In genomic region chr19:45660503-45660790, GRCm38 (mm10) we compare ENCODE assay signal across 8 mouse cellular contexts. TPM values are rescaled to one million over a fixed set of nuclear protein-coding genes. Genes with fewer than 3 reads are reported as not detected.
A peak's percentile ranks its signal among the peaks of the same experiment; 100 is the strongest.
DNase-seq lines count a peak whose midpoint lies in the region; ATAC-seq lines count a peak whose summit lies in the region.

No protein-coding gene starts in this region.

- peaks cover 41% of the 10 kb centered on the region for H3K4me1 ChIP-seq in heart, embryonic 13.5 days
- H3K4me1 ChIP-seq in hindbrain, embryonic 14.5 days (replicated peaks; ENCODE audit: control insufficient read depth, insufficient read depth, low read length), result peaks cover 38% of the 10 kb centered on the region
- peaks cover 27% of the 10 kb centered on the region for H3K4me1 ChIP-seq in midbrain, embryonic 12.5 days

- peak overlapping the region; percentile 96 for H3K4me3 ChIP-seq in heart, embryonic 13.5 days
- peak overlapping the region; percentile 86 for H3K4me3 ChIP-seq in hindbrain, embryonic 14.5 days (replicated peaks; ENCODE audit: low read length)
- peak overlapping the region; percentile 81 for H3K4me3 ChIP-seq in midbrain, embryonic 12.5 days

- DNase-seq in heart, postnatal 36 days, result no peak
- DNase-seq in urinary bladder, postnatal 14 days (ENCODE audit: low spot score), result peak; percentile 62
- DNase-seq in urinary bladder, postnatal 10 days (ENCODE audit: low spot score), result no peak
- no peak for DNase-seq in hindbrain, embryonic 14.5 days (ENCODE audit: low spot score)
- no peak for DNase-seq in embryo, embryonic 10 days (ENCODE audit: low spot score)
- DNase-seq in gastrocnemius, postnatal 25 days, result no peak

- peak overlapping the region; percentile 99 for H3K9ac ChIP-seq in heart, embryonic 13.5 days
- H3K9ac ChIP-seq in hindbrain, embryonic 14.5 days, result peak overlapping the region; percentile 99
- peak overlapping the region; percentile 97 for H3K9ac ChIP-seq in midbrain, embryonic 12.5 days (replicated peaks)

- intact Hi-C loops in heart, postnatal 36 days (cut with DNase I), result loop anchor here (2.0 kb wide), 1 partner anchor 86 kb away; no protein-coding TSS in a partner anchor

- 21% methylated on average over 18 of the region's 18 CpGs for WGBS in heart, embryonic 13.5 days
- 22% methylated on average over 18 of the region's 18 CpGs for WGBS in hindbrain, embryonic 14.5 days
- 19% methylated on average over 18 of the region's 18 CpGs for WGBS in midbrain, embryonic 12.5 days

- H3K4me2 ChIP-seq in heart, embryonic 13.5 days, result peak overlapping the region; percentile 80
- H3K4me2 ChIP-seq in hindbrain, embryonic 14.5 days (replicated peaks), result peak overlapping the region; percentile 79
- peak overlapping the region; percentile 80 for H3K4me2 ChIP-seq in midbrain, embryonic 12.5 days (replicated peaks)

- H3K36me3 ChIP-seq in heart, embryonic 13.5 days, result no peaks in the 10 kb centered on the region
- H3K36me3 ChIP-seq in hindbrain, embryonic 14.5 days (replicated peaks; ENCODE audit: control insufficient read depth, insufficient read depth), result no peaks in the 10 kb centered on the region
- no peaks in the 10 kb centered on the region for H3K36me3 ChIP-seq in midbrain, embryonic 12.5 days

- H3K27me3 ChIP-seq in heart, embryonic 13.5 days (replicated peaks), result no peaks in the 10 kb centered on the region
- H3K27me3 ChIP-seq in hindbrain, embryonic 14.5 days (ENCODE audit: control insufficient read depth, insufficient read depth, low read length), result no peaks in the 10 kb centered on the region
- H3K27me3 ChIP-seq in midbrain, embryonic 12.5 days, result peaks cover 3% of the 10 kb centered on the region; the same call in 1 of the 2 replicates

- no peak for ATAC-seq in heart, embryonic 13.5 days (ENCODE audit: extremely low read depth, insufficient number of reproducible peaks, low FRiP score, low TSS enrichment)
- ATAC-seq in hindbrain, embryonic 14.5 days (ENCODE audit: low FRiP score), result no peak; the same call in 1 of the 2 replicates
- 0 out of 2 replicates have a peak, but pooled peaks have one; percentile 10 for ATAC-seq in midbrain, embryonic 12.5 days (ENCODE audit: low FRiP score, low read depth)

- H3K27ac ChIP-seq in heart, embryonic 13.5 days (replicated peaks), result peak overlapping the region; percentile 97
- peak overlapping the region; percentile 95 for H3K27ac ChIP-seq in hindbrain, embryonic 14.5 days
- peak overlapping the region; percentile 95 for H3K27ac ChIP-seq in midbrain, embryonic 12.5 days (replicated peaks)

- H3K9me3 ChIP-seq in heart, embryonic 13.5 days, result no peaks in the 10 kb centered on the region
- H3K9me3 ChIP-seq in hindbrain, embryonic 14.5 days (ENCODE audit: control insufficient read depth, low read length), result no peaks in the 10 kb centered on the region
- no peaks in the 10 kb centered on the region for H3K9me3 ChIP-seq in midbrain, embryonic 12.5 days

RNA-seq across cellular contexts. Expression of gene Fbxw4, which starts 0.3 kb away (rescaled TPM):
- 3.3 and 3.8 TPM in 2 replicates for polyA plus RNA-seq in heart, embryonic 13.5 days (2015; fragmentation: Nextera tagmentation; extraction: Ambion mirVana)
- total RNA-seq in heart, postnatal 36 days (2021), result 10 to 100 TPM; 28.1 to 29.4 TPM
- polyA plus RNA-seq in hindbrain, embryonic 14.5 days (2014; fragmentation: Nextera tagmentation; extraction: Ambion mirVana), result 6.7 and 8.8 TPM in 2 replicates
- polyA plus RNA-seq in midbrain, embryonic 12.5 days (2016; fragmentation: Nextera tagmentation; extraction: Ambion mirVana), result 4.2 and 5.9 TPM in 2 replicates
- total RNA-seq in gastrocnemius, postnatal 25 days (2021), result 10 to 100 TPM; 20.4 to 23.7 TPM
